Mouse (Mus musculus) ES-E14 (cell line): ENCODE results near the gene S100a7a. TPM values are rescaled to one million over a fixed set of nuclear protein-coding genes. Genes with fewer than 3 reads are reported as not detected.

Source experiments
- DNase-seq: peaks from one replicate; pipeline ENCODE4 v3.0.0-alpha.2; 2013; ENCODE audit warnings: low read depth, low spot score
- H3K27ac ChIP-seq: 2 replicates; pipeline ENCODE4 v1.5.1; 2012; ENCODE audit warnings: low read depth, mild to moderate bottlenecking, low read length, moderate library complexity, mixed read lengths; ENCODE audit not compliant: poor library complexity, insufficient read depth, severe bottlenecking
- H3K36me3 ChIP-seq: 2 replicates; pipeline ENCODE4 v1.6.1; 2012; ENCODE audit warnings: mild to moderate bottlenecking, low read length, moderate library complexity, mixed read lengths; ENCODE audit not compliant: control insufficient read depth, poor library complexity, insufficient read depth, severe bottlenecking
- H3K4me1 ChIP-seq, 2 experiments: fragments of 150-350 bp in 1 of 2; sonication (generic) in 1 of 2; 2 replicates each; pipeline ENCODE4 v1.6.1; 2012; ENCODE audit warnings: low read length in 2 of 2, mild to moderate bottlenecking in 1 of 2, mixed read lengths in 1 of 2; ENCODE audit not compliant: control insufficient read depth in 2 of 2, insufficient read depth in 2 of 2, poor library complexity in 1 of 2
- H3K4me3 ChIP-seq, 2 experiments: fragments of 150-350 bp in 1 of 2; sonication (generic) in 1 of 2; 2 replicates each; pipeline ENCODE4 v1.5.1; 2012; ENCODE audit warnings: low read length in 2 of 2, low read depth in 1 of 2, mild to moderate bottlenecking in 1 of 2, mixed read lengths in 1 of 2; ENCODE audit not compliant: insufficient read depth in 1 of 2, poor library complexity in 1 of 2, severe bottlenecking in 1 of 2
- H3K9ac ChIP-seq: 2 replicates; pipeline ENCODE4 v1.6.1; 2012; ENCODE audit warnings: low read depth, mild to moderate bottlenecking, low read length, mixed read lengths; ENCODE audit not compliant: poor library complexity, insufficient read depth, severe bottlenecking
- H3K9me3 ChIP-seq: fragments of 150-350 bp; sonication (generic); 2 replicates; pipeline ENCODE4 v1.6.1; 2012; ENCODE audit warnings: low read depth, mild to moderate bottlenecking, low read length; ENCODE audit not compliant: control insufficient read depth, insufficient read depth
- CHD2 ChIP-seq: IDR thresholded peaks from 2 replicates; pipeline ENCODE4 v1.6.1; 2014; ENCODE audit warnings: mild to moderate bottlenecking, low read depth, low read length, inconsistent platforms
- HCFC1 ChIP-seq: IDR thresholded peaks from 2 replicates; pipeline ENCODE4 v1.6.1; 2012; ENCODE audit warnings: low read length, inconsistent platforms, borderline replicate concordance; ENCODE audit not compliant: insufficient read depth
- MAFK ChIP-seq: IDR thresholded peaks from 2 replicates; pipeline ENCODE4 v1.6.1; 2014; ENCODE audit warnings: mild to moderate bottlenecking, low read depth, low read length, inconsistent platforms; ENCODE audit not compliant: insufficient read depth
- ZC3H11A ChIP-seq: IDR thresholded peaks from 2 replicates; pipeline ENCODE4 v1.6.1; 2012; ENCODE audit warnings: low read depth, mild to moderate bottlenecking, inconsistent platforms, low read length, borderline replicate concordance
- ZNF384 ChIP-seq: IDR thresholded peaks from 2 replicates; pipeline ENCODE4 v1.6.1; 2012; ENCODE audit warnings: low read depth, low read length, inconsistent platforms
- in situ Hi-C, 2 experiments: fragments of 600-800 bp; cut with MboI; formaldehyde crosslinking; loops; one replicate each; pipeline ENCODE4 v1.15.1; 2025; ENCODE audit warnings: low sequenced_read_pairs in 2 of 2, inconsistent platforms in 1 of 2; ENCODE audit not compliant: unreplicated experiment in 2 of 2
- total RNA-seq: library from RNA; depleted of rRNA; stranded (reverse); fragments of 300-350 nt; gene quantifications from 2 replicates; pipeline ENCODE4 v1.2.3, GENCODE M21; 2012

The S100a7a gene
- total RNA-seq, 1 experiment, result 1.1 TPM

DNA sequence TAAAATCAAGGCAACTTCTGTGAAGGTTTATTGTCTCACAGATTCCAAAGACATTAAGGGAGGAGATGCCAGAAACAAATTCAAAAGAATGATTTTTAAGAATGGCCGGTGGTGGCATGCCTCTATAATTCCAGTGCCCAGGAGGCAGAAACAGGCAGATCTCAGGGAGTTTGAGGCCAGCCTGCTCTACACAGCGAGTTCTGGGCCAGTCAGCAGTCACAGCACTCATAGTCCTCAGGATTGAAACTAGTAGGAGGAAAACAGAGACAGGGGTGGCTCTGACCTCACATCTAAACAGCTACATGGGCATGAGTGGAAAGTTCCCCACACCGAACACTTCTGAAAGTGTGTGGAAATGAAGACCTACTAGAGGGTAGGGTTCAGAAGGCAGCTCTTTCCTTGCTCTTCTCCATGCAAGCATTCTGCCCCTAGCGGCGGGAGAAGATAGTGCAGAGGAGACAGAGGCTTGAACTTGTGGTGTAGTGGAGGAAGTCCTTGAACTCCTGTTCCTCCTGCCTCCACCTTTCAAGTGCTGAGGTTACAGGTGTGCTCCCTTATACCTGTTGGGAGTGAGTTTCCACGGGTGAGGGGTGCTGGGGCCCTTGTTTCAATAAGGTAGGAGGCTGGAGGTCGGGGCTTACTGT, 14.2 kb upstream of the S100a7a start:
- Histone ChIP-seq H3K36me3 (no peaks in the 10 kb centered on the region), H3K27ac (no peak overlapping the region), H3K4me3 (no peak overlapping the region), H3K4me1 (no peaks in the 10 kb centered on the region), H3K9ac (no peak overlapping the region), H3K9me3 (no peaks in the 10 kb centered on the region)
- DNase-seq, result peak; percentile 54
- no peak for TF ChIP-seq ZNF384
- TF ChIP-seq ZC3H11A, result no peak
- no peak for TF ChIP-seq HCFC1
- TF ChIP-seq CHD2, result no peak
- in situ Hi-C loops, result no loop called here

DNA sequence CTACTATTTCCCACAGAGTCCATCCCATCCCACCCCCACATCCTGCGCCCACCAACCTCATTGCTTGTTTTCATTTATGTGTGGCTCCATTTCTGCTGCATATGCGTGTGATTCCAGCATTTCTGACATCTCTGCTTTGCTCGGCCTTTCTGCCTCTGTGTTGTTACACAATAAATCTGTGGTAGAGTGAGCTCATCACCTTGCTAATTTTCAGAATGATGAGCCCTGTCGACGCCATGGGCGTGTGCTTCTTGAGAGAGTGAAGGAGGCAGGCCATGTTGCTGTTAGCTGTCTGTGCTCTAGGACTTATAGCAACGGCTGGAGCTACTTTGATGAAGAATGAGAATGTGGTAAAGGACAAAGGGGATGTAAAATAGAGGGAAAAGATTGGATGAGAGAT, 12.8 kb upstream of the S100a7a start:
- H3K27ac ChIP-seq, result no peak overlapping the region
- no peak for DNase-seq
- no peak for TF ChIP-seq MAFK
- no peak for TF ChIP-seq ZNF384
- TF ChIP-seq HCFC1, result no peak
- TF ChIP-seq CHD2, result no peak
- TF ChIP-seq ZC3H11A, result no peak
- H3K9ac ChIP-seq, result no peak overlapping the region
- in situ Hi-C loops, result no loop called here
- no peaks in the 10 kb centered on the region for H3K4me1 ChIP-seq
- H3K9me3 ChIP-seq, result no peaks in the 10 kb centered on the region
- no peaks in the 10 kb centered on the region for H3K36me3 ChIP-seq
- no peak overlapping the region for H3K4me3 ChIP-seq

DNA sequence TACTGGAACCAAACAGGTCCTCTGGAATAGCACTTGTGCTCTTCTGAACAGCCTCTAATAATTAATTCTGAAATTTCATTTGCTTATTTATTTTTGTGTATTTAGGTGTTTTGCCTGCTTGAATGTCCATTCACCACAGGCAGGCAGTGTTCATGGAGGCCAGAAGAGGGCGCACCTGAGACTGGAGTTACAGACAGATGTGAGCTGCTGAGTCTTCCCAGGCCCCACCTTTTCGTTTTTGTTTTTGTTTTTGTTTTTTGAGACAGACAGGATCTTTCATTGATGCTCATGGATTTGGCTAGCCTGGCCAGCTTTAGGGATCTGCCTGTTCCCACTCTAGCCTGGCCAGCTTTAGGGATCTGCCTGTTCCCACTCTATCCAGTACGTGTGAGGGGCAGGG, 9.6 kb upstream of the S100a7a start:
- in situ Hi-C loops, result no loop called here

DNA sequence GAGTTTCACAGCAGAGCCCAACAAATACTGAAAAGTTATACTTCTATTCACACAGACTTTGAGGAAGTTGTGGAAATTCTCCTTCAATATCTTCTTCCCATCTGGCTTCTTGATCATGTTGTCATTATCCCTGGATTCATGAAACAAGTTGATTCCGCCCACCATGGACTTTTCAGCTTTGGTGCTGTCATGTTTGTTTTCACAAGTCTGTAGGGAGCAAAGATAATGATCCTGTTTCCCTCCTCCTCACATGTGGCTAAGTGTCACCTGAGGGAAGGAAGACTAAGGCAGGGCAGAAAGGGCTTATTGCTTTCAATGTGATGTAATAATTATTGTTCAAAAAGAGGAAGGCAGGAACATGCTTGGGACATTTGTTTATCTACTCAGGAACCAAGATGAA, 6.5 kb upstream of the S100a7a start:
- H3K27ac ChIP-seq, result no peak overlapping the region
- no peak for TF ChIP-seq HCFC1
- no peak for TF ChIP-seq ZNF384
- TF ChIP-seq CHD2, result no peak
- TF ChIP-seq MAFK, result no peak
- TF ChIP-seq ZC3H11A, result no peak
- no peaks in the 10 kb centered on the region for H3K9me3 ChIP-seq
- in situ Hi-C loops, result no loop called here
- H3K4me1 ChIP-seq, result no peaks in the 10 kb centered on the region
- H3K4me3 ChIP-seq, result no peak overlapping the region
- no peaks in the 10 kb centered on the region for H3K36me3 ChIP-seq
- no peak overlapping the region for H3K9ac ChIP-seq
- no peak for DNase-seq

More for the DNA sequence above, 9.6 kb upstream of the S100a7a start:
- Histone ChIP-seq H3K36me3 (no peaks in the 10 kb centered on the region), H3K4me1 (no peaks in the 10 kb centered on the region), H3K4me3 (no peak overlapping the region), H3K27ac (no peak overlapping the region), H3K9me3 (no peaks in the 10 kb centered on the region), H3K9ac (no peak overlapping the region)
- TF ChIP-seq ZC3H11A, result no peak
- TF ChIP-seq CHD2, result no peak
- DNase-seq, result peak; percentile 31

DNA sequence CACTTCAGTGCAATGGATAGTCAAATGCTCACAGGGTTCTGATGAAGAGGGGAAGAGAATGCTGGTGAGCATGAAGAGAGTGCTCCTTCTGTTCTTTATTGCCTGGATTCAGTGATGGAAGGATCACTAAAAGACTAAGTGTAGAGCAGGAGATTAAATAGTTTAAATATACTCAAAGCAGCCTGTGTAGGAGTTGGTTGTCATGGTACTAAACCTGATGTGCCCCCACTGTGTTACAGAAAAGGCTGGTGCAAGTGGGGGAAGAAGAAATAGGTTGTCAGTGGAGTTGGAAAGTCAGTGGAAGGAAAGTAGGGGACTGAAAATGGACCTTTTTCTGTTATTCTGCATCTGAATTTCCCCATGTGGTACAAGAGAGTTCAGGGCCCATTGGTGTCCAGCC, 4.8 kb upstream of the S100a7a start:
- TF ChIP-seq ZC3H11A (no peak), CHD2 (no peak), MAFK (no peak), ZNF384 (no peak), HCFC1 (no peak)

More for the DNA sequence above, 4.8 kb upstream of the S100a7a start:
- H3K36me3 ChIP-seq, result no peaks in the 10 kb centered on the region
- no peaks in the 10 kb centered on the region for H3K9me3 ChIP-seq
- in situ Hi-C loops, result no loop called here
- H3K4me3 ChIP-seq, result no peak overlapping the region
- H3K9ac ChIP-seq, result no peak overlapping the region
- no peak for DNase-seq
- H3K27ac ChIP-seq, result no peak overlapping the region
- no peaks in the 10 kb centered on the region for H3K4me1 ChIP-seq
